Mouse (Mus musculus) midbrain, embryonic 16.5 days (tissue): ENCODE measurements around the gene Cox10. TPM values are rescaled to one million over a fixed set of nuclear protein-coding genes. Genes with fewer than 3 reads are reported as not detected.

Source experiments
- ATAC-seq: fragments of 200-750 bp; cut with Nextera tagmentation; 2 replicates; pipeline ENCODE4 v1.8.0; 2017; ENCODE audit warnings: moderate TSS enrichment
- H3K27ac ChIP-seq: fragments of 300-500 bp; sonication (generic); 2 replicates; pipeline ENCODE4 v1.5.1; 2014; ENCODE audit warnings: mild to moderate bottlenecking, low read length, mixed read lengths
- H3K27me3 ChIP-seq: fragments of 300-500 bp; sonication (generic); 2 replicates; pipeline ENCODE4 v1.6.1; 2014; ENCODE audit warnings: low read depth, low read length, mixed read lengths; ENCODE audit not compliant: control insufficient read depth, insufficient read depth
- H3K36me3 ChIP-seq: fragments of 300-500 bp; sonication (generic); 2 replicates; pipeline ENCODE4 v1.6.1; 2014; ENCODE audit warnings: mild to moderate bottlenecking, low read length, moderate library complexity, mixed read lengths; ENCODE audit not compliant: control insufficient read depth, insufficient read depth
- H3K4me1 ChIP-seq: fragments of 300-500 bp; sonication (generic); 2 replicates; pipeline ENCODE4 v1.6.1; 2014; ENCODE audit warnings: mild to moderate bottlenecking, low read length, mixed read lengths; ENCODE audit not compliant: control insufficient read depth, insufficient read depth
- H3K4me2 ChIP-seq: fragments of 300-500 bp; sonication (generic); 2 replicates; pipeline ENCODE4 v1.6.1; 2014; ENCODE audit warnings: mild to moderate bottlenecking, low read length, mixed read lengths
- H3K4me3 ChIP-seq: fragments of 300-500 bp; sonication (generic); 2 replicates; pipeline ENCODE4 v1.5.1; 2014; ENCODE audit warnings: low read depth, mild to moderate bottlenecking, low read length, moderate library complexity, mixed read lengths
- H3K9ac ChIP-seq: fragments of 300-500 bp; sonication (generic); 2 replicates; pipeline ENCODE4 v1.6.1; 2014; ENCODE audit warnings: low read depth, low read length, mixed read lengths
- H3K9me3 ChIP-seq: fragments of 300-500 bp; sonication (generic); replicated peaks from 2 replicates; pipeline ENCODE4 v1.6.1; 2014; ENCODE audit warnings: mild to moderate bottlenecking, low read length, mixed read lengths; ENCODE audit not compliant: control insufficient read depth, poor library complexity, severe bottlenecking
- WGBS: fragments of 180-500 bp; shearing (Covaris S2); extraction: QIAGEN DNeasy Blood & Tissue Kit; methylation state at CpG from one replicate; pipeline ENCODE4 v1.1.7; 2014; 5-methylcytosine and 5-hydroxymethylcytosine counted together
- polyA plus RNA-seq: library from polyadenylated mRNA; unstranded; fragments of >200 nt; fragmentation: Nextera tagmentation; extraction: Ambion mirVana; gene quantifications from 2 replicates; pipeline ENCODE4 v1.2.1, GENCODE M21; 2015

Gene Cox10
- polyA plus RNA-seq, 1 experiment from 2014 or later, result 26.1 TPM

DNA sequence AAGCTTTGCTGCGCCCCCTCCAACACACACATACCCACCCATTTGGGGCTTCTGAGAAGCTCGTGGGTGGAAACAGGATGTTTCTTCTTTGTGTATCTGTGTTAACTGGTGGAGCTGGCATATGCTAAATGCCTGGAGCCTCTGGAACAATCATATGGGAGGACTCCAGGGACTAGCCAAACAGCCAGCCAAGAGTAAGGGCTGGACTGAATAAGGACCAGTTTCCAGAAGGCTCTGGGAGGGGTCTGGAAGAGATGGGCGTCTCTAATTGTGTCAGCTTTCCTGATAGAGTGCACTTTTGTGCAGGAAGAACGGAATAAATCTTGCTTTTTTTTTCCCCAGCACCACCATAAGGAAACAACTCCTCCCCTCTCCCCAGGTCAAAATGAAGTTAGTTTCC is 165.3 kb downstream of the Cox10 start:
- H3K4me2 ChIP-seq, result peak overlapping the region; percentile 89
- WGBS, result 26% methylated on average over 4 of the region's 4 CpGs
- peak overlapping the region; percentile 59 for H3K9ac ChIP-seq
- peak; percentile 56; the same call in 1 of the 2 replicates for ATAC-seq
- peak overlapping the region; percentile 47 for H3K4me3 ChIP-seq
- H3K27ac ChIP-seq, result peak overlapping the region; percentile 42
- H3K4me1 ChIP-seq, result peaks cover 8% of the 10 kb centered on the region
- H3K9me3 ChIP-seq, result no peaks in the 10 kb centered on the region
- no peaks in the 10 kb centered on the region for H3K36me3 ChIP-seq
- peaks cover 8% of the 10 kb centered on the region for H3K27me3 ChIP-seq

Other genes with a start within 250 kb of the Cox10 start
- 9.4 and 15.4 TPM in 2 replicates for gene Hs3st3b1, start 157.2 kb downstream of the Cox10 start, polyA plus RNA-seq